In genomic region chr6:128142369-128143278, GRCm38 (mm10) we compare ENCODE assay signal across 8 mouse cellular contexts. TPM values are rescaled to one million over a fixed set of nuclear protein-coding genes. Genes with fewer than 3 reads are reported as not detected.
A peak's percentile ranks its signal among the peaks of the same experiment; 100 is the strongest.
DNase-seq lines count a peak whose midpoint lies in the region; ATAC-seq lines count a peak whose summit lies in the region.

No protein-coding gene starts in this region.

- peak overlapping the region; percentile 82 for H3K4me2 ChIP-seq in heart, embryonic 13.5 days
- H3K4me2 ChIP-seq in kidney, embryonic 16.5 days (replicated peaks; ENCODE audit: low read depth, low read length), result peak overlapping the region; percentile 85

- H3K9me3 ChIP-seq in megakaryocyte, embryonic 14.5 days, result no peaks in the 10 kb centered on the region
- H3K9me3 ChIP-seq in heart, embryonic 13.5 days, result no peaks in the 10 kb centered on the region
- no peaks in the 10 kb centered on the region for H3K9me3 ChIP-seq in kidney, embryonic 16.5 days (ENCODE audit: low read length)
- no peaks in the 10 kb centered on the region for H3K9me3 ChIP-seq in midbrain, embryonic 10.5 days (replicated peaks)

- peaks cover 71% of the 10 kb centered on the region for H3K4me1 ChIP-seq in megakaryocyte, embryonic 14.5 days
- H3K4me1 ChIP-seq in heart, embryonic 13.5 days, result peaks cover 30% of the 10 kb centered on the region
- peaks cover 16% of the 10 kb centered on the region for H3K4me1 ChIP-seq in kidney, embryonic 16.5 days (ENCODE audit: insufficient read depth, low read length)
- H3K4me1 ChIP-seq in midbrain, embryonic 10.5 days, result peaks cover 25% of the 10 kb centered on the region

- H3K9ac ChIP-seq in heart, embryonic 13.5 days, result peak overlapping the region; percentile 97
- peak overlapping the region; percentile 92 for H3K9ac ChIP-seq in kidney, embryonic 16.5 days (replicated peaks; ENCODE audit: low read length)

- peak overlapping the region; percentile 87 for H3K27ac ChIP-seq in heart, embryonic 13.5 days (replicated peaks)
- H3K27ac ChIP-seq in kidney, embryonic 16.5 days (ENCODE audit: low read length), result peak overlapping the region; percentile 94
- H3K27ac ChIP-seq in midbrain, embryonic 10.5 days (replicated peaks), result peak overlapping the region; percentile 88

- peaks cover 33% of the 10 kb centered on the region for H3K36me3 ChIP-seq in megakaryocyte, embryonic 14.5 days (replicated peaks; ENCODE audit: low read length)
- peaks cover 8% of the 10 kb centered on the region; the same call in 1 of the 2 replicates for H3K36me3 ChIP-seq in heart, embryonic 13.5 days
- H3K36me3 ChIP-seq in kidney, embryonic 16.5 days (ENCODE audit: insufficient read depth, low read length), result no peaks in the 10 kb centered on the region
- no peaks in the 10 kb centered on the region for H3K36me3 ChIP-seq in midbrain, embryonic 10.5 days

- 4% methylated on average over 20 of the region's 20 CpGs for WGBS in heart, embryonic 13.5 days
- 3% methylated on average over 20 of the region's 20 CpGs for WGBS in kidney, embryonic 16.5 days
- WGBS in midbrain, embryonic 10.5 days, result 3% methylated on average over 20 of the region's 20 CpGs

- H3K4me3 ChIP-seq in megakaryocyte, embryonic 14.5 days (replicated peaks), result peak overlapping the region; percentile 95
- H3K4me3 ChIP-seq in heart, embryonic 13.5 days, result peak overlapping the region; percentile 65
- H3K4me3 ChIP-seq in kidney, embryonic 16.5 days (ENCODE audit: low read length), result peak overlapping the region; percentile 77
- H3K4me3 ChIP-seq in midbrain, embryonic 10.5 days, result peak overlapping the region; percentile 80

- no peak for DNase-seq in midbrain, embryonic 10.5 days (ENCODE audit: low spot score)
- no peak for DNase-seq in left cerebral cortex, adult 18-20 months (ENCODE audit: low spot score in 2 of 2)
- no peak for DNase-seq in spleen, adult 12 weeks (ENCODE audit: low spot score)

- H3K27me3 ChIP-seq in megakaryocyte, embryonic 14.5 days (replicated peaks), result peaks cover 16% of the 10 kb centered on the region
- no peaks in the 10 kb centered on the region for H3K27me3 ChIP-seq in heart, embryonic 13.5 days (replicated peaks)
- no peaks in the 10 kb centered on the region for H3K27me3 ChIP-seq in kidney, embryonic 16.5 days (ENCODE audit: insufficient read depth, low read length)
- H3K27me3 ChIP-seq in midbrain, embryonic 10.5 days (ENCODE audit: low read depth, poor library complexity, severe bottlenecking), result peaks cover 21% of the 10 kb centered on the region

- no peak for ATAC-seq in megakaryocyte, adult 5-6 weeks (ENCODE audit: poor library complexity, severe bottlenecking)
- 0 out of 2 replicates have a peak, but pooled peaks have one; percentile 15 for ATAC-seq in common myeloid progenitor, adult 5-6 weeks (replicated peaks; ENCODE audit: low read depth, poor library complexity, severe bottlenecking)
- peak; percentile 7; the same call in 1 of the 2 replicates for ATAC-seq in heart, embryonic 13.5 days (ENCODE audit: extremely low read depth, insufficient number of reproducible peaks, low FRiP score, low TSS enrichment)
- ATAC-seq in kidney, embryonic 16.5 days (ENCODE audit: low FRiP score, low TSS enrichment), result peak; percentile 79

RNA-seq across cellular contexts. Expression of gene Tspan9, which starts 0.8 kb away (rescaled TPM):
- polyA plus RNA-seq in megakaryocyte, embryonic 14.5 days (2012; ENCODE audit: insufficient read depth, low replicate concordance), result 87.8 and 156 TPM in 2 replicates
- total RNA-seq in megakaryocyte, adult 5-6 weeks (2015), result not detected in 2 replicates
- total RNA-seq in megakaryocyte, adult 5-6 weeks (2017), result 0.26 and 1.3 TPM in 2 replicates
- 0.29 and 0.69 TPM in 2 replicates for total RNA-seq in common myeloid progenitor, adult 5-6 weeks (2017)
- polyA plus RNA-seq in heart, embryonic 13.5 days (2015; fragmentation: Nextera tagmentation; extraction: Ambion mirVana), result 127 and 140 TPM in 2 replicates
- 140 and 147 TPM in 2 replicates for polyA plus RNA-seq in kidney, embryonic 16.5 days (2015; fragmentation: Nextera tagmentation; extraction: Ambion mirVana)
- 48.0 and 52.6 TPM in 2 replicates for polyA plus RNA-seq in midbrain, embryonic 10.5 days (2016; fragmentation: Nextera tagmentation; extraction: Ambion mirVana)
- 10 to 100 TPM; 53.5 to 53.8 TPM for total RNA-seq in left cerebral cortex, adult 18-20 months (2021)
